Mouse (Mus musculus): ENCODE measurements around the gene Mrtfa.

The Mrtfa gene

DNA sequence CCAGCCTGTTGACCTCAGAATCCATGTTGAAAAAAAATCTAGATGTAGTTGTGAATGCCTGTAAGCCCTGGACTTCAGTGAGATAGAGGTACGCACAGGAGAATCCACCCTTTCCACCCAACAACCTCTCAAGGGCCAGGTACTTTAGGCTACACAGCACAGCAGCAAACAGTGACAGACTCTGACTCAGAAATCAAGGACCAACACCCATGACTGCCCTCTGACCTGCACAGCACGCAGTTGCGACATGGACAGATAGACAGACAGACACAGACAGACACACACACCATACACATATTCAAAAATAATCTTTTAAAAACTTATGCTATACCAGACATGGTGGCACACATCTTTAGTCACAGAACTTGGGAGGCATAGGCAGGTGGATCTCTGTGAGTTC lies 34.7 kb downstream of the Mrtfa start:
- DNase-seq (ENCODE audit: low spot score in 2 of 2) = no peak

DNA sequence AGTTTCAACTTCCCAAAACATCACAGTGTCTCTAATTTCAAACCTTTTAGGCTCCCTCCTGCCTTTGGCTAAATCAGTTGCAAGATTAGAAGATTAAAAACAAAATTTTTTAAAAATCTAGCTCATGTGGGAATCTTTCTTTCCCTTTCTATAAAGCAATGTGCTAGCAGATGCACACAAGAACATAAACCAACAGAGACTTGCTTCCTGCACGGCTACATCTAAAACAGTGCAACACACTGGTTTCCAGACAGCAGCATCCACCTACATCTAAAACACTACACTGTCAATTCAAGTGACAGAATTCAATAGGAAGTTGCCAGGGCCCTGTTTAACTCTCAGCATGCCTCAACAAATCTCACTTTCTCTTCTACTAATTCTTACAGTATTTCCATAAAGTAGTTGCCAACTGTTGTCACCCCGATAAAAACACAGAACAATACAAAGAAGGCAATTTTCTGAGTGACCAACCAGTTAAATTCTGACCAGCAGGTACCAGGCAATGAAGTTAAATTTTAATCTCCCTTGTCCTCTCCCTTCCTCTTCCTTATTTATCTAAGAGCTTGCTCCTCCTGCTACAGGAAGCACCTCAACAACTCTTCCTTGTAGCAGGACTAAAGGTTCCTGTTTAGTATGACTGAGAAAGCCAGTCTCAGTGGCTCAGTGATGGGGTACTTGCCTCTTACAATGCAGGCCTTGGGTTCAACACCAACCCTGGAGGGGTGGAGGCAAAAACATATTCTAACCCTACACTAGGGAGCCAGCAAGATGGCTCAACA lies 35.5 kb downstream of the Mrtfa start:
- no peak for DNase-seq (ENCODE audit: low spot score in 2 of 2)

DNA sequence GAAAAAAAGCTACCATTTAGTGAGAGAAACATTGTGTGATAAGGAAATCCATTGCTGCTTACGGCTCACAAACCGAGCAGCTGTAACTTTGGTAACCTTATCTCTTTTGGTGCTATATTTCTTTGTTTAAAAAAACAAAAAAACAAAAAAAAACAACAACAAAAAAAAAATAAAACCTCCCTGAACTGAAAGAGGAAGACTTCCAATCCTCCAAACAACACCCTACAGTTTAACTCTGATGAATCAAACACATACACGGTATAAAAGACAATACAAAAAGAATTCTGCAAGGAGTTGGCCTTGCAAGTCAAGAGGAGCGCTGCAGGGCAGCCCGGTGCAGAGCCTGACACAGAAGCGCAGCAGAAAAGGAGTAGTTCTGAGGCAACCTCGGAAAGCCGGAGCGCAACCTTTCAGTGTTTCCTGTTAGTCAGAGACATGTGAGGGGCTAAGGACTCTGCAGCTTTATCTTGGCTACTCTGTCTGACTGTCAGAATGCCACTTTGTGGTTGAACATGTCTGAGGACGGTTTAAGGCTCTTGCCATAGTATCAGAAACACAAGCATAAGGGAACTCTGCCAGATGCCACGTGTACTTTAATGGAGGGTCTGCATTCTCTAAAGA lies 48.5 kb downstream of the Mrtfa start:
- DNase-seq (ENCODE audit: low spot score in 2 of 2) = no peak

DNA sequence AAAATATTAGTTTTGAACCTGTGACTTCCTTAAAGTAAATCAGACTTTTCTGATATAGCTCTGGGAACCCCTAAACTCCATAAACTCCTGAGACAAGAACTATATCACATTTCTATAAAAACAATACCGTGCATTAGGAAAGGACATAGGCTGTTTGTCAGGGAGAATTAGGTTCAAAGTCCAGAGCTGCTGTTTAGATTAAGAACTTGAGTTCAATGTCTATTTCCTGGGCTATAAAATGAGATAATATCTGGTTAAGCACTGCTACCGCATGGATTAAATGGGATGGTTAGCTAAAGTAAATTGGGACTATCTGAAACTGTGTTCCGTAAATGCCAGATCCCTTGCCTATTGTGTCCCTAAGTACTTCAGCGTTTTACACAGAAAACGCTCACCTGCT lies 50.6 kb downstream of the Mrtfa start:
- DNase-seq (ENCODE audit: low spot score in 2 of 2) = no peak

DNA sequence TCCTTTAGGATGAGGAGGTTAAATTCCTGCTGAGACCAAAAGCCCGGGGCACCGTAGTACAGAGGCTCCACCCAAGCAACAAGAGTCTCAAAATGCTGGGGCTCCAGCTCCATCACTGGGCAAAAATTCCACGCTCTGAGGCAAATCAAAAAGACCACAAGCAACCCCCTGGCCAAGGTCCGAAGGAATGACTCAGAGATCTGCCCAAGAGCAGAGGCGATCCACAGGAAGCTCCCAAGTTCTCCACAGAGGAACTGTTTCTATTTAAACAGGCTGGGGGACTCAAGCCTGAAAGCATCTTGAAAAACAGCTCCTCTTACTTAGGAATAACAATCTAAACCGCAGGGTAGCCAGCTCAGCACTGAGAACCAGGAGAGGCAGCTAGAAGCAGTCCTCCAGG lies 53.3 kb downstream of the Mrtfa start:
- no peak for DNase-seq (ENCODE audit: low spot score in 2 of 2)

DNA sequence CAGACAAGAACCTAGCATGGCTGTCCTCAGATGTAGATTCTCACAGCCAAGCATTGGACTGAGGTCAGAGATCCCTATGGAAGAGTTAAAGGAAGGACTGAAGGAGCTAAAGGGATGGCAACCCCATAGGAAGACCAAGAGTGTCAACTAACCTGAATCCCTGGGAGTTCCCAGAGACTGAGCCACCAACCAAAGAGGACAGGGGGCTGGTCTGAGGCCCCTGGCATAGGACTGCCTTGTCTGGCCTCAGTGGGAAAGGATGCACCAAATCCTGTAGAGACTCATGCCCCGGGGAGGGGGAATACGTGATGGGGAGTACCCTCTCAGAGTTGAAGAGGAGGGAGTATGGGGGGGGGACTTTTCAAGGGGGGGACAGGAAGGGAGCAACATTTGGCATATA lies 56.8 kb downstream of the Mrtfa start:
- DNase-seq (ENCODE audit: low spot score in 2 of 2) = no peak

DNA sequence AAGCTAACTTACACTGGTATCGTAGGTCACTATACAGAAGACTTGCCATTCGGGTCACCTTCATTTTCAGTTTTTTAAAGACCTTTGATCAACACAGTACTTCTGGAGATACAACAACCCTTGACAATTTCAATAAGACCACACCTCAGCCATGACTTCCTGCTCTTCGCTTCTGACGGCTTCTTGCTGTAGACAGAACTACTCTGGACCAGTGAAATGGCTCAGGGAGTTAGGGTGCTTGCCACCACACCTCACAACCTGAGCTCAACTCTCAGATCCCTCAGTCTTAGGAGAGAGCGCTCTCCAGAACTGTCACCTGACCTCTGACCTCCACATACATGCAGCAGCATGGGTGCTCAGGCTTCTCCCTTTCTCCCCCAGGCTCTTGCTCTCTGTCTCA lies 59.4 kb downstream of the Mrtfa start:
- DNase-seq (ENCODE audit: low spot score in 2 of 2) = no peak

DNA sequence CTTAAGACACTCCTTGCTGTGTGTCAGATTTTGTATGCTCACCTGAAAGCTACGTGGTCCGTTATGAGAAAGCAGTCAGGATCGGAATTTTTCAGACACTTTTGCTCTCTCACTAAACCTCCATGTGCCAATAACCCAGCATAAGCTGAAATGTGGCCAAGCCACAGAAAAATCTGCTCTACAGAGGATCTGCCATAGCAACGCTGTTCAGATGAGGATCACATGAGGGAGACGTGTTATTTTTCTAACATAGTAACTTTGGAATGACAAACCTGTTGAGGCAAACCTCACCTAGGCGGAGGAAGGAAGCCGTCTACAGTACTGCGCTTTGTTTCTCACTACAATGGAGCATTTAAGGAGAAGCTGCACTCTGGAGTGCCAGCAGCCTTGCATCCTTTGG lies 60.6 kb downstream of the Mrtfa start:
- no peak for DNase-seq (ENCODE audit: low spot score in 2 of 2)

DNA sequence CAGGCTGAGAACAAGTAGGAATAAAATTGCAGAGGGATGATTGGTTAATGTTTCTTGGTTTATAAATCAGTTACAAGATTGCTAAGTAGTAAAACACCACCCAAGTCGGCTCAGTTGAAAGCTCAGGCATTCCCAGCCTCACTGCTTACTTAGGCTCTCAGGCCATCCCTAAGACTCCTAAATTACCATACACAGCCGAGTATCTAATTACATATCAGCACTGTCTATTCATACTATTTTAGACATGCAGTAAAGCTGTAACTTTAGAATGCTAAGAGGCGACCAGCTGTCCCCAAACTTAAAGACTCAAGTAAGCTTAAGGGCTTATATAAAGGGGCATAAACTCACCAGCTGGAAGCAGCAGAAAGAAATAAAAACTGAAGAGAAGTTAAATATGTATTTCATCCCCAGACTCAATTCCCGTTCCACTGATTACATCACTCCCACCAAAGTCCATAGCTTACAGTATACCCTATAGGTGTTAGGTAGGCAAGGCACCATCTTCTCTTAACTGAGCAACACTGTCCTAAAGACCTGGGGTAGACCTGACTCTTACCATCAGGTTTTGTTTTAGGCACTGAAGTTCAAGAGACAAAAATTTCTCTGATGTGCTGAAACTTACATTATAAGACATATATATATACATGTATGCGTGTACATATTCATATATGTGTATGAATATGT lies 62.3 kb downstream of the Mrtfa start:
- DNase-seq (ENCODE audit: low spot score in 2 of 2) = no peak

DNA sequence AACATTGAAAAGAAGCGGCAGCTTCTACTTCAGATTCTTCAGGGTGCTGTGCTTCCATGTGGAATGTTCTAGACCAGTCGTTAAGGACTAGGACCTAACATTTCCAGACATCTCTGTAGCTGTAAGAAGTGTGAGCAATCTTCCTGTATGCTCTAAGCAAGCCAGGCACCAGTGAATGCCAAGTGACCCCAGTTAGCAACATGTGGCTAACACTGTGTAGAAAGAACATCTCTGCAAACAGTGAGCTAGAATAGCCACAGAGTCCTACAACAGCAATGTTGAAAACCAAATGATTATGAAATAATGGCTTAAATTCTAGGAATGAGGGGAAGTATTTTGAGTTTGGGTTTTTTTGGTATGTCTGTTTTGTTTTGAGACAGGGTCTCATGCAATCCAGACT lies 66.3 kb downstream of the Mrtfa start:
- no peak for DNase-seq (ENCODE audit: low spot score in 2 of 2)

DNA sequence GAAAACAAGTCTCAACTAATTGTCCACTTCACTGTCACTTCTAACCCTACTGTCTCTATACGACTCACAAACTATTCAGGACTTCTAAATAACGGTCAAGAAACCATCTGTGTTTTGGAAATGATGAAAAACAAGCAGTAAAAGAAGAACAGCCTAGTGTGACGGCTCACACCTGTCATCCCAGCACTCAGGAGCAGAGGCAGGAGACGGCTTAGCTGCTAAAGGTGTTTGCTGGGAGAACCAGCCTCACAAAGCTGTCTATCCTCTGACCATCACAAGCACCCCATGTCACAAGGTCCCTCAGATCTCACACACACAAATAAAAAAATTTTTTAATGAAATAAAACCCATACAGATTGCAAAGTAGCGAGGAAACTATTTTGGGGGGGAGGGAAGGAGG lies 67.4 kb downstream of the Mrtfa start:
- no peak for DNase-seq (ENCODE audit: low spot score in 2 of 2)

DNA sequence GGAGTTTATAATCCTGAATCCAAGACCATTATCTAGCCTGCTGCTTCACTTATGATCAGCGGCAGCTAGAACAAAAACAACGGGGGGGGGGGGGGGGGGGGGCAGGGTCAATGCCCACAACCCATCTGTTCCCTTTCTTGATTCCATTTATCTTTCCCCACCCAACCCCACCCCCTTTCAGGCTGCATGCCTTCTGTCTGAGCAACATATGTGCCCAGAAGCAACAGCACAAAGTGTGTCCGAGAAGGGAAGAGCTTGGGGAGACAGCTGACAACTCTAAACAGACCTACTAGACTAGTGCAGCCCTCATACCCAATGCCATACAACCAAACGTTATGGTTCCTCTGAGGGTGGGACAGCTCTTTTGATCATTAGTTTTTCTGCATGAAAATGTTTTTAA lies 68.0 kb downstream of the Mrtfa start:
- DNase-seq (ENCODE audit: low spot score in 2 of 2) = no peak

DNA sequence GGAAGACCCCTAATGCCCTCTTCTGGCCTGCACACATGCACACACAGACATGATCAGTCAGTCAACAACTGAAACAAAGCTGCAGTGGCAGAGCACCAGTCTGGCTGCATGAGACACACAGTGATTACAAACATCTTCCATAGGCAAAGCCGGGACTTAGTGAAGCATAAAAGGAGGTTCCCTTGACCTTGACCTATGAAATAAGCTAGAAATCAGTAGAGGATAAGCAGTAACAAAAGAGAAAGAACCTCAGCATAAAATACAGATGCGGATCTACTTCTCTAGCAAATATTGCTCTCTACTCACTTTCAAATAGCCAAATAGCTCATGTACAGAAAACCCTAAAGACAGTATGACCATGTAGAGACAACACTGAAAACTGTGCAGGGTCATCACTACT lies 68.5 kb downstream of the Mrtfa start:
- no peak for DNase-seq (ENCODE audit: low spot score in 2 of 2)

DNA sequence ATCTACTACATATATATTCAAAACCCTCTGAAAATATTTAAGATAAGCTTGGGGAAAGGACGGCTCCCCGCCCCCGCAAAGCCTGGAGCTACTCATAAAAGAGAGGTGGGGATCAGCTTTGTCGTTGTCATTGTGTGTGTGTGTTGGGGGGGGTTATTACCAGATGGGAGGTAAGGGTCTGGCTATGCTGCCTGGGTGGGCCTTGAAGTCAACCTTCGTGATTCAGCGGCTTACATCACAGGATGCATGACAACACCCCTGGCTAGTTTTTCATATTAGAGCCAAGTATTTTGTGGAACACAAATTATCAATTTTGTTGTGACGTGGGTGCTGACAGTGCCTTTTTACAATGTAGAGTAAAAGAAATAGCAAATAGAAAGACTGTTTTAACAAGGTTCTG lies 69.6 kb downstream of the Mrtfa start:
- no peak for DNase-seq (ENCODE audit: low spot score in 2 of 2)

DNA sequence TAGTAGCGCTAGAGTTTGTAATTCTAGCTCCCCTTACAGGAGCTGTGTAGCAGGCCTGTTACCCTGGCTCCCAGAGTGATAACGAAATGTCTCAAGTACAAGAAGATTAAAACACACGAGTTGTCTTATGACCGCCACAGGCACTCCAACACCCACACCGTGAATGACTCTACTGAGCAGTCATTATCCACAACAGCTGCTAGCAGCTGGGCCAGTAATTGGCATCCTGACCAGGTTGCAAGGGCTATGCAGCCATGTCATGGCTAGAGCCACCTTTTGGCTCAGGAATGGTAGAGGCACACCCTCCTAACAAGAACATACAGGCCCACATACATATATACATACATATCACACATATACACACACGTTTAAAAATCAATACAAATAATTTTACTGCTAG lies 70.4 kb downstream of the Mrtfa start:
- DNase-seq (ENCODE audit: low spot score in 2 of 2) = no peak

DNA sequence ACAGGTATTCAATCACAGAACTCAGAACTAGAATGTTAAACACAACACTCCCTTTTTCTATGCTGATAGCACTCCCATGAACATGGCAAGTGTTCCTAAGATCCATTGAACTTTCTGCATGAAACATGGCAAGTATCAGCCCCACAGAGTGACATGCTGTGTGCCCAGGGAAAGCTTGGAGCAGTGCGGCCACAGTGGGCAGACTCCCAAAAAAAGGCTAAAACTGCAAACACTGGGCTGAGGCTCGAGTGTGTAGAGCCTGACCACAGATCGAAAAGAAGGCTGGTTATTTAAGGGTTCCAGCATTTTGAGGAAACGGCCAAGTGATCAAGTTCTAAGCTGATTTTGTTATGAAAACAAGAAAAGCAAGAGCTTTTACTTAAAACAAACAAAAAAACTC lies 72.3 kb downstream of the Mrtfa start:
- no peak for DNase-seq (ENCODE audit: low spot score in 2 of 2)

DNA sequence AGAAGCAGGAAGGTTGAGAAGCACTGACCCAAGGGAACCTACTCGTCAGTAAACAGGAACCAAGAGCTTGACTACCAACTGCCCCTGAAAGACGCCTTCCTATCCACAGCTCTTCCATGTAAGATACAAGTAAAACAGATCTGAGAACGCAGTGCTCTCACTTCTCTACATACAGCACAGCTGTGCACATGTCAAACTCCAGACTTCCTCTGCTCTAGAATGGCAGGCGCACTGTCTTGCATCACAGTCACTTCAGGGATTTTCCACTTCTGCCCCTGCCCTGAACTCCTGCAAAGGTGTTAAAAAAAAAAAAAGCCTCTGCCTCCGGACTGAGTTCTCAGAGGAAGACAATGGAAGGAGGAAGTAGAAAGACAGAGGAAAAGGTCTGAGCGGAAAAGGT lies 78.0 kb downstream of the Mrtfa start:
- no peak for DNase-seq (ENCODE audit: low spot score in 2 of 2)

DNA sequence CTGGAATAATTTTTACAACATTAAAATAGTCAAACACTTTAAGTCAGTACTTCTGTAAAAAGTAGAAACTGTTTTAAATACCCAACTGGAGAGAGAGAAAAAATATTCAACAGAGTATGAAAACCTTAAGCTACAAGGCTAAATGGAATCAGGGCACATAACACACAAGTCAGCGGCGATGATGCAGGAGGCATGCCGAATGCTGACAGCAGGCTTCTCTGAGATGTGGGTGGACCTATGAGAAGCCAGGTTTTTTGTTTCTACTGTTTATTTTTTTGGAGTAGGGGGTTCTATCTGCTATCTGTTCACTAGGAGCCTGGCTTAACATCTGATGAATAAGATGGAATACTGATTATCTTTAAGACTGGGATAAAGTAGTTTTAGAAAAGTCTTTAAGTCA lies 80.2 kb downstream of the Mrtfa start:
- DNase-seq (ENCODE audit: low spot score in 2 of 2) = no peak

DNA sequence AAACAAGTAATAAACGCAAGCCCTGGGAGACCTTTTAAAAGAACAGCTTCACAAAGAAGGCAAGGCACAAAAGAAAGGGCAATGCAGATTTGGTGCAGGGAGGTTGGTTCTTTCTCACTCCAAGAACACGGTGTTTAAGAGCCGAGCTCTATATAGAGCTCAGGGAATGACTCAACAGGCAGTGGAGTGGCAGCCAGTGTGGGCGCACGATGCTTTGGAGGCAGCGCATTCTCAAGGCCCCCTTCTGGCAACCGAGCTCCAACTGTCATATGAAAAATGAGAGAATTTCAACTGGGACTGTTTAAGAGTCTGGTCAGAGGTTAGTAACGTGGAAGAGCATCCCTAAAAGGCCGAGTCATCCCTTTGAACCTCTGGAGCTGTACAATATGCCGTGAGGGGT lies 84.6 kb downstream of the Mrtfa start:
- no peak for DNase-seq (ENCODE audit: low spot score in 2 of 2)

DNA sequence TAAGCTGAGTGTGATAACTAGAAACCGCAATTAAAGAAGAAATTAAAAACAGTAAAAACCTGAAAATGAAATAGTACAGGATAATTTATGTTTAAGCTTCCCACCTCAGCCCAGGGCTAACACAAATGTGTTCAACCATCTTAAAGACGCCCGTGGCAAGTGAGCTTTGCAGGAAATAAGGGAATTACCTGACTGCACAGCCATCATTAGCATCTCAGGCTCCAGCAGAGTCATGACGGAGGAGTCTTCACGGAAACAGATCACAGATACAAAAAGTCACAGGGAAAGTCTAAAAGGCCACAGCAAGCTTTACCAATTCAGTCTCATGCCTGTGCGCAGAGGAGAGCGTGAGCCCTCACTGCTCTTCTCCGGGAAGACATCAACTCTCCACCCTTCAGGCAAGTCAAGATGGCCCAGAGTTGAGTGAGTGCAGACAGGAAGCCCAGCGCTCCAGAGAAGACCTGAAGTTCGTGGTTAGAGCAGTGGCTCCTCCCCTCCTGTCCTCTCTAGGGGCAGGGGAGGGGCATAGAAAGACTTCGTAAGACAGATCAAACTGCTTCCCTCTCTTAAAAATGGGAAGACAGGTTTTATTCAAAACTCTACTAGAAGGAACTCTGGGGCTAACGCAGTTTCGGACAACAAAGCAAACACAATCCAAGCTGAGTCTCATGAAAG lies 85.8 kb downstream of the Mrtfa start:
- peak; percentile 22 to 44 for DNase-seq (ENCODE audit: low spot score in 2 of 2)

DNA sequence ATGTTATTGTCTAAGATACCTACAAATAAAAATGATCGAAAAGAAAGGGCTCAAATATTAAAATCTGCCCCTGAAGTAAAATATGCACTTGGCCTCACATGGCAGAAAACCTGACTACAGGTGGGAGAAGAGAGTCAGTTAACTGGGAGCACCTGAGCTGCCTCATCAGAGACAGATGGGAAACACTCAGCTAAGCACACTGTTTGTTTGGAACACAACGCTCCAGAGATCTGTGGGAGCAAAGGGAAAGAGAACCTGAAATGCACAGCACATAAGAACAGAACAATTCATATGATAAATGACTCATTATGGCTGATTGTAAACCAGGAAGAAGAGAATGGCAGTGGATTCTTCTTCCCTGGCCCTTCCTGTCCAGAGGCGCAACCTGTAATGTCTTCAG lies 87.1 kb downstream of the Mrtfa start:
- DNase-seq (ENCODE audit: low spot score in 2 of 2) = no peak

DNA sequence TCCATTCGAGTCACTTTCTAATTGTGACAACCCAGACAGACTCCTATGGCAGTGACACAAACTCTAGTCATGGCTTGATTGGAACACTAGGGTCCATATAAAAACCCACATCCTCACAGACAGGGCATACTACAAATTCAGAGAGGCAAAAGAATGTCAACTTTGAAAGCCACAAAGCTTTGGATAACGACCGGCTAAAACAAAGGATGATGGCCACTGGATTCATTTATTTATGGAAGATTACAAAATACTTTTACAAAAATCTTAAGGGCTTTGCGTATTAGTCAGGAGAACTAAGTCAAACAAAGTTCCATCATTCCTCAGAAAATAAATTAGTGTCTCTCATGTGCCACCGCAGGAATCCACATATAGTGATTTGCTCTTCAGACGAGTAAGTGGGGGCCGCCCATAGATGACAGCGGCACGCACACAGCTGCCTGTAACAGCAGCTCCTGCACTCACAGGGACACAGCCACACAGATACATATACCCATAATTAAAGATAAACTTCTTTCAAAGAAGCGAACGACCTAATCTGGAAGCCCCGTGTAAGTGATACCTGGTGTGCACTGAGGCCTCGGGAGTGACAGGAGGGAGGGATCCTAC lies 88.2 kb downstream of the Mrtfa start:
- no peak for DNase-seq (ENCODE audit: low spot score in 2 of 2)
